Mouse (Mus musculus): ENCODE data around the gene Tshz2.

DNA sequence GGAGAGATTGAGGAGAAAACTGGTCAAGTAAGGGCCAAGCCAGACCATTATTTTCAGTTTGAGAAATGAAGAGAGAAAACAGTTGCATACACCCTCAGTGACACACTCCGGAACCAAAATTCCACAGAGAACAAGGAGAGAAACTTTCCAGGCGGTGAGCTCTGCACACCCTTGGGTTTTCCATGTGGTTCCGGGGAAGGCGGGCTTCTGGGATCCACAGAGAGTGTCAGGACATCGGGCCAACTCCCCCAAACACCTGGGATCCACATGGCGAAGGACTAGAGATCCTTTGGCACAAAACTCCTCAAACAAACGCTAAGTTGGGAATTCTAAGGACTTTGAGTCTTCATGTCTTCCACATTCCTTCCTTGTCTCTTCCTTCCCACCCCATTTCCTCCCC lies 38.5 kb downstream of the Tshz2 start:
- TF ChIP-seq MAX (IDR thresholded peaks at IDR 0.05) (no peak), CTCF (IDR thresholded peaks at IDR 0.05; ENCODE audit: control insufficient read depth, insufficient read depth, insufficient read length) (no peak)
